In genomic region chr6:147784854-147785253, GRCm38 (mm10) we compare ENCODE assay signal across 16 mouse cellular contexts.
DNase-seq lines count a peak whose midpoint lies in the region; ATAC-seq lines count a peak whose summit lies in the region.
"Had no signal": no experiment of that assay in that cellular context is flagged by ENCODE, and none has a peak within 500 bp of the region (broad histone marks: within the 10 kb centered on the region; RNA-seq: fewer than 3 reads in every experiment).

No protein-coding gene starts in this region.

- peak; percentile 56 for DNase-seq in thymus, postnatal 0 days (ENCODE audit: low spot score)
- DNase-seq in thymus, postnatal 10 days (ENCODE audit: low spot score in 2 of 2): no peak
- no peak for DNase-seq in urinary bladder, adult 2 months (ENCODE audit: low spot score)
- DNase-seq in ovary, postnatal 14 days (ENCODE audit: low spot score): no peak
- DNase-seq: adrenal gland, adult 8-10 months; adrenal gland, postnatal 25 days; cerebellum, adult 11-12 months; cerebellum, adult 8-10 months; cerebellum, postnatal 10 days; gastrocnemius, postnatal 10 days; gastrocnemius, postnatal 36 days; heart, postnatal 14 days had no signal

- ATAC-seq in common myeloid progenitor, adult 5-6 weeks (replicated peaks; ENCODE audit: low read depth, poor library complexity, severe bottlenecking): 0 out of 2 replicates have a peak, but pooled peaks have one; percentile 29
- peak; percentile 59 for ATAC-seq in megakaryocyte, adult 5-6 weeks (ENCODE audit: poor library complexity, severe bottlenecking)
- ATAC-seq: activated CD4-positive, CD25-positive, alpha-beta regulatory T cell, adult 4 months; forebrain, embryonic 16.5 days had no signal
